Mouse (Mus musculus): ENCODE measurements around the gene Prl3d3.
"Not testable (repeated sequence)": the region's sequence is repeated elsewhere in the genome, so short reads cannot be mapped to it uniquely, and the experiment has no call there.

Prl3d3 gene

GRCm38 (mm10) chr13:27156490-27156889, at the start of gene Prl3d3:
Gene Prl3d3, plus strand, starts transcription at chr13:27156790.
- DNase-seq (ENCODE audit: low read depth, low spot score), result not testable (repeated sequence)

GRCm38 (mm10) chr13:27121398-27121797, 35.2 kb upstream of the Prl3d3 start, which contains the start of gene Prl3d2:
Gene Prl3d2, plus strand, starts transcription at chr13:27121698.
- DNase-seq (ENCODE audit: low read depth, low spot score), result not testable (repeated sequence)

DNA sequence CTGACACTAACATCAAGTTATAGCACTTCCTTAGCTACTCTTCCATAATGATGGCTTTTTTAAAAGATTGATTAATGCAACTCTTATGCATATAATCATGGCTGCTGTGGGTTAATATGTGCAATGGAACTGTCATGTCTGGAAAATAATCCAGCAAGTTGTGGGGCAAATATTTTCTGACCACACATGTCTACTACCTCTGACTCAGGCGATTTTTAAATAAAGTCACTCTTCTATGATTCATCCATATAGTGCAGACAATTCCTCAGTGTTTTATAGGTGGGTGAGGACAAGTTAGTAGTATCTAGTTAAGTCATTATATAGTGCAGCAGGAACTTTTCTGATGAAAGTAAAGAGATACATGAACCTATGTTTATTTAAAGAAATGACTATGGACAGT, 8.3 kb upstream of the Prl3d3 start:
- DNase-seq (ENCODE audit: low read depth, low spot score), result no peak

GRCm38 (mm10) chr13:27196359-27196758, 39.8 kb downstream of the Prl3d3 start, which contains the start of gene Prl3c1:
Gene Prl3c1, plus strand, starts transcription at chr13:27196659.
- no peak for DNase-seq (ENCODE audit: low read depth, low spot score)
